Mouse (Mus musculus): ENCODE results near the gene Epb41l4b. TPM values are rescaled to one million over a fixed set of nuclear protein-coding genes. Genes with fewer than 3 reads are reported as not detected.

The Epb41l4b gene
- polyA plus RNA-seq, 1 experiment from 2014 or later, result 47.7 TPM

GRCm38 (mm10) chr4:57156549-57157169 is 13.4 kb upstream of the Epb41l4b start:
- Histone ChIP-seq H3K36me3 (ENCODE audit: control insufficient read depth, insufficient read depth) (no peaks in the 10 kb centered on the region), H3K9me3 (ENCODE audit: control insufficient read depth) (no peaks in the 10 kb centered on the region), H3K27ac (ENCODE audit: low read depth, low read length) (no peak overlapping the region), H3K27me3 (replicated peaks; ENCODE audit: control insufficient read depth, insufficient read depth, low read length) (no peaks in the 10 kb centered on the region), H3K9ac (ENCODE audit: low read depth, low read length) (no peak overlapping the region), H3K4me2 (replicated peaks; ENCODE audit: low read depth) (no peak overlapping the region), H3K4me1 (replicated peaks; ENCODE audit: control insufficient read depth, insufficient read depth, low read length) (peaks cover 8% of the 10 kb centered on the region), H3K4me3 (ENCODE audit: low read depth, low read length) (no peak overlapping the region)
- no peak for ATAC-seq
- WGBS, result 68% methylated on average over 8 of the region's 8 CpGs
- no peak for TF ChIP-seq CTCF (IDR thresholded peaks at IDR 0.05; ENCODE audit: low read depth)

DNA sequence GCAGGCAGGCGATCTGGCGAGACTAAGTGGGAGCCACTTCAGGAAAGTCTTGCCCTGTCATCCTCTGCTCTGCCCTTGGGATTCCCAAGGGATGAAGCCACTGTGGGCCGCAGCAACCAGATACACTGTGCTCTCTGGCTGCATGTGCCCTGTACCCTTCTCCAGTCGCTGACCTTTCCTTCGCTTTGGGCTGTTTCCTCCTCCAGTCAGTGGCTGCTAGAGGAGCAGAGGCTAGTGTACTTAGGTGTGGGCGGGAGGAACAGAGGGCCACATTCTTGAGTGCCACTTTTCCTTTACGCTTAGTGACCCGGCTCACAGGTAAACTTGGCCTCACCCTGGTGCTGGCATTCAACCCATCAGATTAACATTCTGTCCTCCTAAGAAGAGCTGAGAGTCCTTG is 10.6 kb upstream of the Epb41l4b start:
- Histone ChIP-seq H3K4me1 (replicated peaks; ENCODE audit: control insufficient read depth, insufficient read depth, low read length) (peaks cover 8% of the 10 kb centered on the region), H3K4me2 (replicated peaks; ENCODE audit: low read depth) (peak overlapping the region; percentile 58), H3K4me3 (ENCODE audit: low read depth, low read length) (peak overlapping the region; percentile 22), H3K9me3 (ENCODE audit: control insufficient read depth) (no peaks in the 10 kb centered on the region), H3K27me3 (replicated peaks; ENCODE audit: control insufficient read depth, insufficient read depth, low read length) (no peaks in the 10 kb centered on the region), H3K27ac (ENCODE audit: low read depth, low read length) (peak overlapping the region; percentile 80), H3K36me3 (ENCODE audit: control insufficient read depth, insufficient read depth) (no peaks in the 10 kb centered on the region), H3K9ac (ENCODE audit: low read depth, low read length) (peak overlapping the region; percentile 37)
- whole genome bisulfite sequencing, result 19% methylated on average over 8 of the region's 8 CpGs
- no peak for TF ChIP-seq CTCF (IDR thresholded peaks at IDR 0.05; ENCODE audit: low read depth)
- ATAC-seq, result peak; percentile 76

DNA sequence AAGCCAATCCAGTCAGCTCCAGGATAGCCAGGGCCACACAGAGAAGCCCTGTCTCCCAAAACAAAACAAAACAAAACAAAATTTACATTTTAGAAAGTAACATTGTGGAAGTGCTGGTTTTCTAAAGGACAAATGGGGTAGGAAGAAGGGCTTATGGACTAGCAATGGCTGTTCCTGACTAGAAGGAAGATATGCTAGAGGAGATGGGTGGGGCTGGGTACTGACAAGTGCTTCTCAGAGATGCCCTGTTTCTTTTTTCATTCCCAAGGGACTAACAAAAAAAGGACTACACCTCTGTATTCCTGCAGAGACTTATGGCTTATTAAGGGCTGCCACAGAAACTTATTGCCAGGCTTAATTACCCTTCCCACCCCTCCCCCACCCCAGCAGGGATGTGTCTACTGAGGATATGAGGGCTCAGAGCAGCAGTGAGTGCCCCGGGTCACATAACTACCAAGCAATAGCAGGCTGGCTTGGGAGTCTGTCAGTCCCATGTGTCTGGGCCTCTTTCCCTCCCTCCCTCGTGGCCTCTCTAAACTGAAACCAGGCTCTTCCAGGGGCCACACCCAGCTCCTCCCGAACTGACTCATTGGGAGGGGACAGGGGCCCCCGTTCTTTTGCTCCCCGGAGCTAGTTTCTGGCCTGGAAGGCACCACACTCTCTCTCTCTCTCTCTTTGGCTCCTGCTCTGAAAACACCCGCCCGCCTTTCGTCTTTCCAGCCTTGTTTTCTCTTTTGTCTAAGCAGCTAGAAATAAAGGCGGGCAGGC is 10.0 kb upstream of the Epb41l4b start:
- Histone ChIP-seq H3K9ac (ENCODE audit: low read depth, low read length) (peak overlapping the region; percentile 37; the same call in 1 of the 2 replicates), H3K27ac (ENCODE audit: low read depth, low read length) (peak overlapping the region; percentile 80), H3K36me3 (ENCODE audit: control insufficient read depth, insufficient read depth) (no peaks in the 10 kb centered on the region), H3K4me2 (replicated peaks; ENCODE audit: low read depth) (peak overlapping the region; percentile 58), H3K27me3 (replicated peaks; ENCODE audit: control insufficient read depth, insufficient read depth, low read length) (no peaks in the 10 kb centered on the region), H3K4me1 (replicated peaks; ENCODE audit: control insufficient read depth, insufficient read depth, low read length) (peaks cover 8% of the 10 kb centered on the region), H3K9me3 (ENCODE audit: control insufficient read depth) (no peaks in the 10 kb centered on the region), H3K4me3 (ENCODE audit: low read depth, low read length) (peak overlapping the region; percentile 22)
- no peak for TF ChIP-seq CTCF (IDR thresholded peaks at IDR 0.05; ENCODE audit: low read depth)
- WGBS, result 7% methylated on average over 9 of the region's 9 CpGs
- peak; percentile 93 for ATAC-seq

GRCm38 (mm10) chr4:57148182-57148581 is 4.9 kb upstream of the Epb41l4b start:
- Histone ChIP-seq H3K36me3 (ENCODE audit: control insufficient read depth, insufficient read depth) (no peaks in the 10 kb centered on the region), H3K4me2 (replicated peaks; ENCODE audit: low read depth) (no peak overlapping the region), H3K4me1 (replicated peaks; ENCODE audit: control insufficient read depth, insufficient read depth, low read length) (no peaks in the 10 kb centered on the region), H3K4me3 (ENCODE audit: low read depth, low read length) (no peak overlapping the region), H3K9ac (ENCODE audit: low read depth, low read length) (no peak overlapping the region), H3K9me3 (ENCODE audit: control insufficient read depth) (no peaks in the 10 kb centered on the region), H3K27me3 (replicated peaks; ENCODE audit: control insufficient read depth, insufficient read depth, low read length) (no peaks in the 10 kb centered on the region), H3K27ac (ENCODE audit: low read depth, low read length) (no peak overlapping the region)
- no peak for TF ChIP-seq CTCF (IDR thresholded peaks at IDR 0.05; ENCODE audit: low read depth)
- ATAC-seq, result no peak
- 50% methylated on average over 3 of the region's 3 CpGs for WGBS

- peak overlapping the region; percentile 93 for H3K27ac ChIP-seq (ENCODE audit: low read depth, low read length)
- WGBS, result 2% methylated on average over 33 of the region's 43 CpGs
- peak; percentile 15 for ATAC-seq
Measured at GRCm38 (mm10) chr4:57142374-57143025, 737 bp downstream of the Epb41l4b start.

GRCm38 (mm10) chr4:57141908-57142361 is 1.3 kb downstream of the Epb41l4b start:
- H3K9me3 ChIP-seq (ENCODE audit: control insufficient read depth), result no peaks in the 10 kb centered on the region
- H3K4me3 ChIP-seq (ENCODE audit: low read depth, low read length), result peak overlapping the region; percentile 71
- WGBS, result 5% methylated on average over 26 of the region's 26 CpGs
- H3K4me2 ChIP-seq (replicated peaks; ENCODE audit: low read depth), result peak overlapping the region; percentile 93
- no peaks in the 10 kb centered on the region for H3K36me3 ChIP-seq (ENCODE audit: control insufficient read depth, insufficient read depth)
- peak overlapping the region; percentile 93 for H3K27ac ChIP-seq (ENCODE audit: low read depth, low read length)
- peak overlapping the region; percentile 81 for H3K9ac ChIP-seq (ENCODE audit: low read depth, low read length)
- ATAC-seq, result no peak
- H3K27me3 ChIP-seq (replicated peaks; ENCODE audit: control insufficient read depth, insufficient read depth, low read length), result no peaks in the 10 kb centered on the region
- TF ChIP-seq CTCF (IDR thresholded peaks at IDR 0.05; ENCODE audit: low read depth), result no peak
- H3K4me1 ChIP-seq (replicated peaks; ENCODE audit: control insufficient read depth, insufficient read depth, low read length), result peaks cover 4% of the 10 kb centered on the region; the same call in 1 of the 2 replicates

More at GRCm38 (mm10) chr4:57142374-57143025, 737 bp downstream of the Epb41l4b start:
- no peak for TF ChIP-seq CTCF (IDR thresholded peaks at IDR 0.05; ENCODE audit: low read depth)
- Histone ChIP-seq H3K9me3 (ENCODE audit: control insufficient read depth) (no peaks in the 10 kb centered on the region), H3K4me2 (replicated peaks; ENCODE audit: low read depth) (peak overlapping the region; percentile 93), H3K4me3 (ENCODE audit: low read depth, low read length) (peak overlapping the region; percentile 71), H3K27me3 (replicated peaks; ENCODE audit: control insufficient read depth, insufficient read depth, low read length) (no peaks in the 10 kb centered on the region), H3K4me1 (replicated peaks; ENCODE audit: control insufficient read depth, insufficient read depth, low read length) (peaks cover 4% of the 10 kb centered on the region; the same call in 1 of the 2 replicates), H3K36me3 (ENCODE audit: control insufficient read depth, insufficient read depth) (no peaks in the 10 kb centered on the region), H3K9ac (ENCODE audit: low read depth, low read length) (peak overlapping the region; percentile 81)

All from intestine, postnatal 0 days (tissue).